Mouse (Mus musculus) bone marrow macrophage, adult 2 months (primary cell): Measurements from ENCODE around the gene Ppp1r21.

Experiments
- CTCF ChIP-seq: IDR thresholded peaks from 2 replicates; pipeline ENCODE4 v1.5.1; 2012; ENCODE audit warnings: low read depth, mild to moderate bottlenecking, low read length, moderate library complexity
- POLR2A ChIP-seq: IDR thresholded peaks from 2 replicates; pipeline ENCODE4 v1.6.1; 2012; ENCODE audit warnings: mild to moderate bottlenecking, low read depth, low read length, borderline replicate concordance

- TF ChIP-seq CTCF (no peak), POLR2A (no peak)
Observed at GRCm38 (mm10) chr17:88543417-88543782, 13.5 kb downstream of the Ppp1r21 start.
